Comparison of ENCODE assay signal across 9 mouse cellular contexts in genomic region chr1:172528701-172529100, GRCm38 (mm10). TPM values are rescaled to one million over a fixed set of nuclear protein-coding genes. Genes with fewer than 3 reads are reported as not detected.
DNase-seq lines count a peak whose midpoint lies in the region; TF ChIP-seq lines count a peak whose summit lies in the region.
"Had no signal": no experiment of that assay in that cellular context is flagged by ENCODE, and none has a peak within 500 bp of the region (broad histone marks: within the 10 kb centered on the region; RNA-seq: fewer than 3 reads in every experiment).

No protein-coding gene starts in this region.

- no peak overlapping the region for H3K27ac ChIP-seq in gastrocnemius, adult 2 months
- H3K27ac ChIP-seq in left cerebral cortex, adult 2 months = no peak overlapping the region

- intact Hi-C loops in gastrocnemius, adult 2 months (cut with DNase I) = loop anchor here (1.0 kb wide), 3 partner anchors 35 to 105 kb away; no protein-coding TSS in a partner anchor
- intact Hi-C loops in left cerebral cortex, adult 2 months (cut with DNase I) = loop anchor here (1.0 to 2.0 kb wide), 4 partner anchors 34 to 870 kb away; no protein-coding TSS in a partner anchor

- peak; percentile 99 for TF ChIP-seq CTCF in gastrocnemius, adult 2 months (IDR thresholded peaks at IDR 0.05)
- peak; percentile 98 for TF ChIP-seq CTCF in left cerebral cortex, adult 2 months (IDR thresholded peaks at IDR 0.05)

- DNase-seq in R1 (ENCODE audit: low read depth, low spot score) = peak; percentile 85
- peak; percentile 86 to 89 for DNase-seq in cerebellum, postnatal 36 days
- DNase-seq in gastrocnemius, adult 2 months = peak; percentile 89
- DNase-seq in hindlimb bud, embryonic 11.5 days (ENCODE audit: extremely low spot score, low read depth, low spot score) = peak; percentile 63
- DNase-seq in left cerebral cortex, adult 2 months (ENCODE audit: extremely low spot score in 1 of 2, low spot score in 2 of 2) = peak; percentile 81 to 88
- DNase-seq in mesoderm, embryonic 11.5 days (ENCODE audit: low read depth, low spot score) = peak; percentile 86
- DNase-seq in right cerebral cortex, postnatal 25 days = peak; percentile 75
- DNase-seq in urinary bladder, postnatal 25 days (ENCODE audit: low spot score) = peak; percentile 92

- H3K4me3 ChIP-seq in gastrocnemius, adult 2 months = no peak overlapping the region
- H3K4me3 ChIP-seq in left cerebral cortex, adult 2 months = no peak overlapping the region
- H3K4me3 ChIP-seq: megakaryocyte, embryonic 14.5 days had no signal

RNA-seq across cellular contexts. Expression of gene Cfap45, which starts 8.1 kb away (rescaled TPM):
- total RNA-seq in gastrocnemius, adult 2 months (2021) = not detected
- total RNA-seq in left cerebral cortex, adult 2 months (2021) = 1 to 10 TPM; 4.5 to 5.2 TPM

RNA-seq across cellular contexts. Expression of gene Vsig8, which starts 27.0 kb away (rescaled TPM):
- not detected for total RNA-seq in gastrocnemius, adult 2 months (2021)
- under 1 TPM; 0.23 to 0.26 TPM for total RNA-seq in left cerebral cortex, adult 2 months (2021)

RNA-seq across cellular contexts. Expression of gene Tagln2, which starts 28.9 kb away (rescaled TPM):
- total RNA-seq in gastrocnemius, adult 2 months (2021) = 10 to 100 TPM; 16.4 to 23.4 TPM
- 10 to 100 TPM in 1 of 2 experiments, 1 to 10 TPM in 1; 9.3 to 12.4 TPM for total RNA-seq in left cerebral cortex, adult 2 months (2021)

RNA-seq across cellular contexts. Expression of gene Igsf9, which starts 47.1 kb away (rescaled TPM):
- under 1 TPM in 1 of 2 experiments, not detected in 1; 0.67 TPM for total RNA-seq in gastrocnemius, adult 2 months (2021)
- 10 to 100 TPM; 12.5 to 12.8 TPM for total RNA-seq in left cerebral cortex, adult 2 months (2021)

RNA-seq across cellular contexts. Expression of gene Slamf9, which starts 53.5 kb away (rescaled TPM):
- total RNA-seq in gastrocnemius, adult 2 months (2021) = under 1 TPM in 1 of 2 experiments, not detected in 1; 0.22 TPM
- under 1 TPM; 0.70 to 0.79 TPM for total RNA-seq in left cerebral cortex, adult 2 months (2021)
